Mouse (Mus musculus) R1 (cell line): Measurements from ENCODE around the gene Olfr815.
"Not testable (repeated sequence)": the region's sequence is repeated elsewhere in the genome, so short reads cannot be mapped to it uniquely, and the experiment has no call there.

Source experiments
- DNase-seq: peaks from one replicate; pipeline ENCODE4 v3.0.0-alpha.2; 2018; ENCODE audit warnings: low read depth, low spot score

Gene Olfr815

DNA sequence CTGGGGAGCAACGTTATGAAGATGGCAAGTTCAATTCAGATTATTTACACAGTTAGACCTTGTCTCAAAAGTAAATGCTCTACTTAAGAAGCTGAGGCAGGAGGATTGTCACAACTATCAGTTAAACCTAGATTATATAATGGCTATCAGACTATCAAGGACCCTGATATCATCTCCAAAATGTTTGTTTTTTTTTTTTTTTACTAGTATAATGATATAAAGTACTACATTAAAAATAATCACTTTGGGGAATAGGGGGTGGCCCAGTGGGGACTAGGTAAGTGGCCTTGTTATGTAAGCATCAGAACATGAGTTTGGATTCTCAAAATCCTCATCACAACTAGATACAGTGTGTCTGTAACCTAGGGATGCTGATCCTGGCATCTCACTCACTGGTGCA is at the start of gene Olfr815:
Gene Olfr815 (minus strand): TSS at position 101 of the 400 bp plus-strand sequence.
- DNase-seq: not testable (repeated sequence)

- no peak for DNase-seq
These were observed 43.3 kb upstream of the Olfr815 start, which contains the start of gene Olfr818 for GRCm38 (mm10) chr10:129949000-129949399. Olfr818 (minus strand) TSS chr10:129949100.

DNA sequence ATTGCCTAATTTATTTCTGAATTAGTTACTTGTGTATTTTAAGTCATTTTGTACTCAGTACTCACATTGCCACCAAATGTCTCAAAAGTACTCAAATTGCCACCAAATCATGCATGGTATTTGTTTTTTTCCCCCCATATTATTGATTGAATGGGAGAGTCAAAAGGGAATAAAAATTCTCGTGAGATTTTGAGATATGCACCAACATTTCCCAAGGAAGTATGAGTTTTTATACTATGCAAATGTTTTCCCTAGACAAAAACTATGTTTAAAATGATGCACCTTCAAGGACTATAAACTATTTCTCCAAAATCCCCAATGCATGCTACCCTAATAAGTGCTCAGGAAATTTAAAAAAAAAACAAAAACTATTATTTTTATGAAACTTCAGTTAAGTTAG is 9.8 kb upstream of the Olfr815 start, which contains the start of gene Olfr816:
Gene Olfr816 (minus strand): TSS at position 101 of the 400 bp plus-strand sequence.
- no peak for DNase-seq

DNA sequence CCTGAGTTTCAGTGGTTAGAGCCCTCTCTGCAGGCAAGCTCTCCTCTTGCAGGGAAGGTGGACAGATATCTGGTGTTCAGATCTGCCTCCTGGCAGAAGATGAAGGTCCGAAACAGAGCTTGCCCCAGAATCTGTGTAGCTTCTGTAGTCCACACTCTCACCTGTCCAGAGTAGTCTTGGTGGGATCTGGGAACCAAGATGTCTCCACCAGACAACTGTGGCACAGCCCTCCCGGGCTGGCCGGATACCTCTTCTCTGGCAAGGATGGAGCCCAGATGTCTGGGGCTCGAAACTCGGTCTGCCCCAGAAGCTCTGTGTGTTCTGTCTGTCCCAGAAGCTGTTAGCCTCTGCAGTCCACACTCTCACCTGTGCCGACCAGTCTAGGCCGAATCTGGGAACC is 19.7 kb downstream of the Olfr815 start:
- DNase-seq: no peak

GRCm38 (mm10) chr10:129885496-129885895 is 20.2 kb downstream of the Olfr815 start:
- not testable (repeated sequence) for DNase-seq

- not testable (repeated sequence) for DNase-seq
These were observed 25.9 kb downstream of the Olfr815 start, which contains the start of gene Olfr814 for GRCm38 (mm10) chr10:129879751-129880150. Olfr814 (minus strand) TSS chr10:129879851.

DNA sequence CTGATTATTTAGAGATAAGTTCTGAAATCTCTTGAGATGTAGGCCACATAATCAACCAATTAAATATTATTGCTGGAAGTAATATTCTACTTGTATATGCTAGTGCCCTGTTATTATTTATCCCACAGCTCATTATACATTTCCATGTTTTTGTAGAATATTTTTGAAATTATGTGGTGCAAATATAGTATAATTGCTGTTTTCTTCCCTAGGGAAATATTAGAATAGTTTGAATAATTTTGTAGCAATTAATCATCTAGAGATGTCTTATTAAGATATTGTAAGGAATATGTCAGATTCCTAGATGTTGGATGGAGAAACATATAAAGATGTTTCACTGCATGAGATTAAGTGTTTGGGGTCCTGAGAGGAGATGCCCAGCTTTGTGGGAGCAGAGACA is 50.6 kb downstream of the Olfr815 start, which contains the start of gene Olfr813:
Gene Olfr813 (plus strand): TSS at position 301 of the 400 bp plus-strand sequence.
- DNase-seq: no peak
